Mouse (Mus musculus): ENCODE results near the gene Rfx7.
"Not testable (repeated sequence)": the region's sequence is repeated elsewhere in the genome, so short reads cannot be mapped to it uniquely, and the experiment has no call there.

Rfx7 gene

DNA sequence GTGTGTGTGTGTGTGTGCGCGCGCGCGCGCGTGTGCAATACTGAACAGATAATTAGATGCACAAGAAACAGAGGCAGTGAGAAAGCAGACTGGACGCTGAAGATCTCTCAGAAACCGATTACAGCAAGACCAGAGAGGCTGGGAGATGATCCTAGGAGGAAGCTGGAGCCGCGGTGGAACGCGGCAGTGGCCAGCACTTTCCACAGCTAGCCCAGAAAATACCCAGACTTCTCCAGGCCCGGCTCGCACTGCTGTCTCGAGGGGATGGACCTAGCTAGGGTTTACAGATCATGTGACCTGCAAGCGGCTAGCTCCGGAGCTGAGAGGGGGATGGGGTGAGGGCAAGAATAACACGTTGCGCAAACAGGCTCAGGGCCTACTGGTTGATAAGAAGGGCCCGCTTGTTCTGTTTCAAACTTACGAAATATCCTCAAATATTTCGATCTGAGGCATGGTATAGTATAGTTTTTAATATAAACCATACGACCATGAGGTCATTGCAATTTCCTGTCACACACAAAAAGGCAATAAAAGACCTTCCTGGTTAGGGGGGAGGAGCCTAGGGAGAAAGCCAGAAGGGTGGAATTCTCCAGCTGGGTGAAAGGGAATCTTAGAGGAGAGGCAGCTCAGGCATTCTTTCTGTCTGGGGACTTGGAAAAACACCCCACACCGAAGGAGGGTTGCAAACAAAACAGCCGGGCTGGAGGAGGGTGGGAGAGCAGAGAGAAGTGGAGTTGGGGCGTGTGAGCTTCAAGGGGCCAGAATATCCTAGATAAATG, 108.0 kb downstream of the Rfx7 start:
- DNase-seq (ENCODE audit: extremely low spot score, low spot score) = peak; percentile 89

DNA sequence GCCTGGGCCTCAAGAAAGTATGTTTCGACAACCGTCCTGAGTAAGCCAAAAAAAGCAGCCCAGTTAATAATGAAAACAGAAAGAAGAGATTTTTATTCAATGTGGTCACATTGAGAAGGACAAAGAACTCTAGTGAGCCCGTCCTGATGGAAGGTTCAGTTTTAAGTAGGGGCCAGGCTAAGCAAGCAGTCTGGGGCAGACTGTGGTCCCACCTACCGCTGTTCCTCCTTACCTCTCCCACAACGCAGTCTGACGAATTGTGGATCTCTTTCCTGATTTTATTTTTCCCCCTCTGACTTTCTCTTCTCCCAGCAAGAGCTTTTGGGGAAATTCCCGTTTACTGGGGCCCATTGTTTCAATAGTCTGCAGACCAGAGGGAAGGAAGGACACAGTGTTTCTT, 108.6 kb downstream of the Rfx7 start:
- DNase-seq (ENCODE audit: extremely low spot score, low spot score) = no peak

GRCm38 (mm10) chr9:72641093-72641680, 109.1 kb downstream of the Rfx7 start:
- peak; percentile 19 for DNase-seq (ENCODE audit: extremely low spot score, low spot score)

DNA sequence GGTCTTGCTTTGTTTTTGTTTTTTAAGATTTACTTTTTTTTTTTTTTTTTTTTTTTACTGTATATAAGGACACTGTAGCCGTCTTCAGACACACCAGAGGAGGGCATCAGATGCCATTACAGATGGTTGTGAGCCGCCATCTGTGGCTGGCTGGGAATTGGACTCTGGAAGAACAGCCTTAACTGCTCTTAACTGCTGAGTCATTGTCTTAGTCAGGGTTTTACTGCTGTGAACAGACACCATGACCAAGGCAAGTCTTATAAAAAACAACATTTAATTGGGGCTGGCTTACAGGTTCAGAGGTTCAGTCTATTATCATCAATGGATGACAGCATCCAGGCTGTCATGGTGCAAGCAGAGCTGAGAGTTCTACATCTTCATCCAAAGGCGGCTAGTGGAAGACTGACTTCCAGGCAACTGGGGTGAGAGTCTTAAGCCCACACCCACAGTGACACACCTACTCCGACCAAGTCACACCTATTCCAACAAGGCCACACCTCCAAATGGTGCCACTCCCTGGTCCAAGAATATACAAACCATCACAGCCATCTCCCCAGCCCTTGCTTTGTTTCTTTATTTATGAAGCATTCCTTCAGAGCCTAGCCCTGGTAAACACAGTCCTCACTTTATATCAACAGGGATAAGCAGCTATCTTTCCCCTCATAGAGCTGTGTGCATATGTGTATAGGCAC, 110.9 kb downstream of the Rfx7 start:
- not testable (repeated sequence) for DNase-seq (ENCODE audit: extremely low spot score, low spot score)

DNA sequence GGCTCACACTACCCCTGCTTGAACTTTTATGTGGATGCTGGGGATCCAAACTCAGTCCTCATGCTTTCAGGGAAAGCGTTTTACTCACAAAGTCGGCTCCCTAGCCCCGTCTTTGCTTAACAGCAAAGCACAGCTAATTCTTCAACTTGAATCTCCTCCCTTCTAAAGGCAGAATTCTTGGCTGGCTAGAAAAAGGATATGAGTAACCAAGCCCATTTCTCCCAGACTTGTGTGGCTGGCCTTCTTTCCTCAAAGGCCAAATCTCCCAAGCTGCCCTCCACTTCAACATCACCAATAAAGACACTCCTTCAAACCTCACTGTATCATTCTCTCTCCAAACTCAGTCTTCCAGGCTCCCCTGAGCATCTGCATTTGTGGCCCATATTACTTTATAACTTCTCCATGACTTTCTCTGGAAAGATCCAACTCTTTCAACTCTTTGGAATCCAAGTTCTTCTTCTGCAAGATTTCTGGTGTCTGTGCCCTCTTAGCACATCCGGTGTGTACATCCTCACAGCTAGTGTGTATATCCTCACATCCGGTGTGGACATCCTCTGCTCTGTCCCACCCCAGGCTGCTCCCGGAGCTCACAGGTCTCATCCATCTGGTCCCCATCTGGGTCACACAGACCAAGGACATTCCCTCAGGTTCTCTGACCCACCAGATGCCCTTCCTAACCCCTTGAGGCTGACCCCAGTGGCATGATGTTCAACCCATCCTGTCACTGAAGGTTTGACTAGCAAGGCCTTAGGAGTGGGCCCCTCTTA, 111.8 kb downstream of the Rfx7 start:
- DNase-seq (ENCODE audit: extremely low spot score, low spot score) = peak; percentile 37

GRCm38 (mm10) chr9:72644418-72645110, 112.5 kb downstream of the Rfx7 start:
- no peak for DNase-seq (ENCODE audit: extremely low spot score, low spot score)

- no peak for DNase-seq (ENCODE audit: extremely low spot score, low spot score)
These were observed 117.7 kb downstream of the Rfx7 start for GRCm38 (mm10) chr9:72649781-72650180.

GRCm38 (mm10) chr9:72652961-72653360, 120.9 kb downstream of the Rfx7 start:
- peak; percentile 47 for DNase-seq (ENCODE audit: extremely low spot score, low spot score)

- DNase-seq (ENCODE audit: extremely low spot score, low spot score) = no peak
These were observed 121.5 kb downstream of the Rfx7 start for GRCm38 (mm10) chr9:72653533-72653932.

DNA sequence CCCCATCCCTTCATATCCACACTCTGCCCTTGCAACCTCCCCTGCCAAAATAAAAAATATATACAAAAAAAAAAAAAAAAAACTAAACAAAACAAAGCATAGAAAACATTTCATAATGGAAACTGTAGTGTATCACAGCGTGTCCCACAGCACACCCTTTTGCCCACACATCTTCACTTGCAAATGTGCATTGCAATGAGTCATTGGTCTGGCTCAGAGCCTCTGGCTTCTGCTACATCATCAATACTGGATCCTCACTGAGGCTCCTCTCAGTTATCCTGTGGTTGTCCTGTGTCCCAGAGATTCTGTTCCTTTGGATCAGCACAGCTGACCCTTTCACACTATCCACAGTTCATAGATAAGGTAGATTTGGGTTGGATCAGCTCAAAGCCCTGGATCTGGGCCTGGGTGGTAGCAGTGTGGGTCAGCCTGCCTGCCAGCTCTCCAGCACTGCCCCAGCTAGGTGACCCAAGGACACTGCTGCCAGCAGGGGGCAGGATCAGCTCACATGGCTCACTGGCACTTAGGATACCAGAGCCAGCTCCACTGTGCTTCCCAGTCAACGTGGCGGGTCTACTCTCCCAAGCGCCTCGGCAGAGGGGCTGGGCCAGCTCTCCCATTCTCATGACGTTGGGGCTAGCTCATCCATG, 122.7 kb downstream of the Rfx7 start:
- peak; percentile 51 for DNase-seq (ENCODE audit: extremely low spot score, low spot score)

- no peak for DNase-seq (ENCODE audit: extremely low spot score, low spot score)
These were observed 123.6 kb downstream of the Rfx7 start for GRCm38 (mm10) chr9:72655602-72656001.

DNA sequence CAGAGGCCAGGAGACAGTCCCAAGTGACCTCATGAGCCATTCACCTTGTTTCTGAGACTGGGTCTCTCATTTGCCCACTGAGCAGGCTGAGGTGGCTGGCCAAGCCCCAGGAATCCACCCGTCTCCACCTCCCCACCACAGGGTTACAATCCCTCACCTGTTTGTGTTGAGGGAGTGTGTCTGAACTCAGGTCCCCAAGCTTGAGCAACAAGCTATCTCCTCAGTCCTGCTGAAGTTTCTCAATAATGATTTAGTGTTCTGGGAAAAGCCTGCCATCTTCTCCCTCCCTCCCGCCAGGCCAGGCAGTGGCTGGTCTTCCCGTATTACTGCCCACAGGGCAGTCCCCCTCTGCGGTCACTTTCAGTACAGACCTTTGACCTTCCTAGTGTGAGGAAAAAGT, 124.5 kb downstream of the Rfx7 start:
- no peak for DNase-seq (ENCODE audit: extremely low spot score, low spot score)

- no peak for DNase-seq (ENCODE audit: extremely low spot score, low spot score)
These were observed 124.9 kb downstream of the Rfx7 start for GRCm38 (mm10) chr9:72656940-72657339.

GRCm38 (mm10) chr9:72657694-72658093, 125.7 kb downstream of the Rfx7 start:
- DNase-seq (ENCODE audit: extremely low spot score, low spot score) = no peak

DNA sequence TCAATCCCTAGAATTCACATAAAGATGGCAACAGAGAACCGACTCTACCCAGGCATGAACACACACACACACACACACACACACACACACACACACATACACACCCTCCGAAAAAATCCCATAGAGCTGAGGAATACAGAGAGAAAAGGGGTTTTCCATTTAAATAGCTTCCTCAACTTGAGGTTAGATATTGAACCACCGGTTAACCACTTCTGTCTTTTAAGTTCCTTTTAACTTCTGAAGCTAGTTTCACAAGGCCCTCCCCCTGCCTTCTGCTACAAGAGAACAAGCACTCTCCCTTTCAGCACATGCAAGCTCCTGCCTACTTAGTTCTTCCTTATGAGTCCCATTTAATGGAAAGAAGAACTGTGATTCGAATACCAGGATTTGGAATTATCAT, 128.1 kb downstream of the Rfx7 start:
- DNase-seq (ENCODE audit: extremely low spot score, low spot score) = no peak

DNA sequence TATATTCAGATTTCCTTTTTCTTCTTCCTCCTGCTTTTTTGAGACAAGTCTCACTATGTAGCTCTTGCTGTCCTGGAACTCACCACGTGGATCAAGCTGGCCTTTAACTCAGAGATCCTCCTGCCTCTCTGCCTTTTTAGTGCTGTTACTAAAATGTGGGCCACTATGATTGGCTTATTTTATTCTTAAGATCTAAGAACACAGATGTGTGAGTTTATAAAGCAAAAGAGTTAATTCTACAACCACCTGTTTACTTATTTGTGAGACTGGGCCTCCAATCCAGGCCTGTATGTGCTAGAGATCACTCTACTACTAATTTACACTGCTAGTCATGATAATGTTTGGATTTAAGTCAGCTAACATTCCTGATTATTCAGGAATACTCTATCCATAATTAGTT, 128.9 kb downstream of the Rfx7 start:
- DNase-seq (ENCODE audit: extremely low spot score, low spot score) = no peak

DNA sequence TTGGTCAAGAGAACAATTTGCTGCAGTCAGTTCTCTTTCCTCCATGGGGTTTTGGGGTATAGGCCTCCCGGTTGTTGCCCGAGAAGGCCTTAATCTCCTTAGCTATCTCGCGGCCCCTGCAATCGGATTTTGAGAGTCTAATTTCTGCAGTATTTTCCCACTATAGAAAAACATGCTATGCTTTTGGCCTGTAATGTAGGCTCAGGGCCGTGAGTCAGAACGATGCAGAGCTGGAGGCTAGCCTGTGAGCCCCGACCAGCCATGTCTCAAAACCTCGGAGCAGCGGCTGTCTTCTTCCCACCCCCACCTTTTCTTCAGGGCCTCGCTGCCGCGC, 129.5 kb downstream of the Rfx7 start:
- no peak for DNase-seq (ENCODE audit: extremely low spot score, low spot score)

DNA sequence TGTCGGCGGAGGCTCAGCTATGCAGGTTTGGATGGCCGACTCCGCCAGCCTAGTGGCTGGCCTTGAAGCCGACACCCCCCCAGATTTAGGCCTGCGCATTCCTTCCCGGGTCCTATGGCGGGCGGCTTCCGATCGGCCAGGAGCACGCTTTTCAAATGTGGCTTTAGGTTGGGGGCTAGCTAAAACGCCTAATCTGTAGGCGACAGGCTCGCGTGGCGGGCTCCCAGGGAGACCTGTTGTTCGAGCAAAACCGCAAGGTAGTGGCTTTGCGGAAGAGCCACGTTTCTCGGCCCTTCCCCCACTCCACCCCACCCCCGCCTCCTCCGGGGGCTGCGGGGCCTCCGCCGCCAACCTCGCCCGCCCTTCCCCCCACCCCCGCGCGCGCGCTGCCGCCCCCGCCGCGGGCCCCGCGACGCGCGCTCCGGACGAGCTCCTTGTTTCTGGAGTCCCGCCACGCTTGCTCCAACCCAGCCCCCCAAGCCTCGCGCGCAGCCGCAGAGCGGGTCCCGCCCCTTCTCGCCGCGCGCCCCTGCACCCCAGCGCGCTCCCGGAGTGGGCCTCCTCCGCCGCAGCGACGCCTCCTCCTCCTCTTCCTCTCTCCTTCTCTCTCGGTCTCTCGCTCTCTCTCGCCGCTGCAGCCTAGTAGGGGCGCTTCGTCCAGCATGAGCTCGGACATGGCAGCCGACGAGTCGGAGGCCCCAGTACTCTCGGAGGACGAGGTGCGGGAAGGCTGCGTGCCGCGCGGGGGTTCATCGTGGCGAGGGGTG, 130.0 kb downstream of the Rfx7 start, which contains the start of gene Nedd4:
Gene Nedd4, plus strand, starts transcription at position 452 of the 767 bp plus-strand sequence.
- DNase-seq (ENCODE audit: extremely low spot score, low spot score) = peak; percentile 97

DNA sequence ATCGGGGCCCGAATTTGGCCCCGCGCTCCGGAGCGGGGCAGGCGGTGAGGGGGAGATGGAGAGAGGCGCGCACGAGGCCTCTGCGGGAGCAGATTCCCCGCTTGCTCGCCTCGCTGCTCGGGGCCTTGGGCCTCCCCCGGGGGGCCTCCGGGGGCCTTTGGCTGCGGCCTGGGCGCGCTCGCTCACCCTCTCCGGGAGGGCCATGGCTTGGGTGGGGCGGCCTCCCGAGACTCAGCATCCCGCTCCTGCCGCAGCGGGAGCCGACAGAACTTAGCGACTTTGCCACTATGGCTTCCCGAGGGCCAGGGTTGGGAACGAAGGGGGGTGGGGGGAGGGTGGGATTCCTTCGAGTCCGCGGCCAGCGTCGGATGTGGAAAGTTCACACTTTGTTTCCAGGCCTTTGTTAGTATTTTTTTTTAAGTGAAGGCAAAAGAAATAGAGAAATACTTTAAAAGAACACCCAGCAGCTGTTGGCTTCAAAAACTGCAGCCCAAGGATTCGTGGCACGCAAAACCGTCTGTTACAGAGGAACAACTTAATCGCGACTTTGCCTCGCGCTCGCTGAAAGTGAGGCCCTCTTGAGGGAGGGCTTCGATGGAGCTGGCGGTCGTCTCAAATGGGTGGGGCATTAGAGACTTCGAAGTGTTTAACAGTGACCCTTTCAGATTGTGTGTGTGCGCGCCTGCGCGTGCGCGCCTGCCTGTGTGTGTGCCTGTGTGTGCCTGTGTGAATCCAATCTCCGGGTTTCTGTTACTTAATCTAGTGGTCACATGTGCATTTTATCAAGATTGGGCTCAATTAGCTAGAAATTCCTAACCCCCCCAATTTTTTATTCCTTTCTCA, 130.9 kb downstream of the Rfx7 start:
- peak; percentile 79 for DNase-seq (ENCODE audit: extremely low spot score, low spot score)
